Mouse (Mus musculus): Measurements from ENCODE around the gene Npepps.
A peak's percentile ranks its signal among the peaks of the same experiment; 100 is the strongest.
"Not testable (repeated sequence)": the region's sequence is repeated elsewhere in the genome, so short reads cannot be mapped to it uniquely, and the experiment has no call there.

Gene Npepps

GRCm38 (mm10) chr11:97292731-97293130 lies 12.3 kb upstream of the Npepps start:
- no peak for DNase-seq

- DNase-seq, result no peak
These were observed 9.1 kb upstream of the Npepps start for GRCm38 (mm10) chr11:97289276-97290230.

GRCm38 (mm10) chr11:97287643-97288042 lies 7.2 kb upstream of the Npepps start:
- no peak for DNase-seq

- DNase-seq, result no peak
These were observed 6.5 kb upstream of the Npepps start for GRCm38 (mm10) chr11:97286973-97287372.

GRCm38 (mm10) chr11:97285852-97286775 lies 5.7 kb upstream of the Npepps start:
- peak; percentile 26 for DNase-seq

GRCm38 (mm10) chr11:97284854-97285253 lies 4.4 kb upstream of the Npepps start:
- DNase-seq, result no peak

GRCm38 (mm10) chr11:97282179-97282578 lies 1.7 kb upstream of the Npepps start:
- no peak for DNase-seq

GRCm38 (mm10) chr11:97279405-97280215 lies 828 bp downstream of the Npepps start:
- DNase-seq, result peak; percentile 53

- no peak for DNase-seq
These were observed 1.4 kb downstream of the Npepps start for GRCm38 (mm10) chr11:97279040-97279404.

- DNase-seq, result no peak
These were observed 2.0 kb downstream of the Npepps start for GRCm38 (mm10) chr11:97278456-97278855.

GRCm38 (mm10) chr11:97277166-97277565 lies 3.3 kb downstream of the Npepps start:
- DNase-seq, result no peak

- no peak for DNase-seq
These were observed 4.4 kb downstream of the Npepps start for GRCm38 (mm10) chr11:97276019-97276418.

- DNase-seq, result no peak
These were observed 5.1 kb downstream of the Npepps start for GRCm38 (mm10) chr11:97275349-97275748.

- DNase-seq, result not testable (repeated sequence)
These were observed 5.5 kb downstream of the Npepps start for GRCm38 (mm10) chr11:97274947-97275346.

GRCm38 (mm10) chr11:97273613-97274012 lies 6.8 kb downstream of the Npepps start:
- no peak for DNase-seq

- no peak for DNase-seq
These were observed 7.6 kb downstream of the Npepps start for GRCm38 (mm10) chr11:97272835-97273234.

GRCm38 (mm10) chr11:97270004-97270403 lies 10.4 kb downstream of the Npepps start:
- DNase-seq, result not testable (repeated sequence)

- DNase-seq, result not testable (repeated sequence)
These were observed 13.9 kb downstream of the Npepps start for GRCm38 (mm10) chr11:97266544-97266943.

- DNase-seq, result not testable (repeated sequence)
These were observed 30.8 kb downstream of the Npepps start for GRCm38 (mm10) chr11:97249649-97250048.

- no peak for DNase-seq
These were observed 33.8 kb downstream of the Npepps start for GRCm38 (mm10) chr11:97246510-97247159.

- DNase-seq, result no peak
These were observed 39.1 kb downstream of the Npepps start for GRCm38 (mm10) chr11:97241321-97241720.

- DNase-seq, result no peak
These were observed 42.5 kb downstream of the Npepps start for GRCm38 (mm10) chr11:97237976-97238375.

Measured in kidney, adult 9 months (tissue).